12 mouse cellular contexts compared by ENCODE assay signal in genomic region chr16:48126797-48127196, GRCm38 (mm10).
DNase-seq lines count a peak whose midpoint lies in the region; ATAC-seq lines count a peak whose summit lies in the region.
"Had no signal": no experiment of that assay in that cellular context is flagged by ENCODE, and none has a peak within 500 bp of the region (broad histone marks: within the 10 kb centered on the region; RNA-seq: fewer than 3 reads in every experiment).

No protein-coding gene starts in this region.

- DNase-seq in frontal cortex, adult 2 months (ENCODE audit: extremely low spot score in 1 of 2, low spot score in 1 of 2): peak; percentile 1 to 10
- DNase-seq in frontal cortex, postnatal 14 days (ENCODE audit: low spot score in 2 of 2): no peak
- DNase-seq in midbrain, embryonic 11.5 days (ENCODE audit: low spot score, missing footprints): no peak
- DNase-seq in adrenal gland, postnatal 14 days: peak; percentile 22
- peak; percentile 6 to 32 for DNase-seq in lung, postnatal 4 days
- no peak for DNase-seq in embryo, embryonic 10 days (ENCODE audit: low spot score)
- DNase-seq in thymus, adult 18-20 months: no peak
- DNase-seq: kidney, adult 8-10 months; liver, embryonic 13.5 days; thymus, postnatal 14 days had no signal

- no peaks in the 10 kb centered on the region for H3K4me1 ChIP-seq in midbrain, embryonic 16.5 days (ENCODE audit: control insufficient read depth, insufficient read depth, low read length)
- no peaks in the 10 kb centered on the region for H3K4me1 ChIP-seq in midbrain, embryonic 11.5 days (ENCODE audit: control insufficient read depth, insufficient read depth, low read length)
- H3K4me1 ChIP-seq: liver, embryonic 13.5 days had no signal

- H3K9me3 ChIP-seq in midbrain, embryonic 16.5 days (replicated peaks; ENCODE audit: control insufficient read depth, low read length, poor library complexity, severe bottlenecking): no peaks in the 10 kb centered on the region
- no peaks in the 10 kb centered on the region for H3K9me3 ChIP-seq in midbrain, embryonic 11.5 days (ENCODE audit: control insufficient read depth, low read length)
- H3K9me3 ChIP-seq: liver, embryonic 13.5 days had no signal

- 77% methylated on average over 6 of the region's 6 CpGs for WGBS in midbrain, embryonic 16.5 days
- 89% methylated on average over 6 of the region's 6 CpGs for WGBS in midbrain, embryonic 11.5 days

- no peak overlapping the region for H3K27ac ChIP-seq in midbrain, embryonic 16.5 days (ENCODE audit: low read length)
- H3K27ac ChIP-seq in midbrain, embryonic 11.5 days (ENCODE audit: low read depth, low read length): no peak overlapping the region
- H3K27ac ChIP-seq: liver, embryonic 13.5 days had no signal

- no peak overlapping the region for H3K4me3 ChIP-seq in midbrain, embryonic 16.5 days (ENCODE audit: low read depth, low read length)
- H3K4me3 ChIP-seq in midbrain, embryonic 11.5 days (ENCODE audit: low read depth, low read length): no peak overlapping the region
- H3K4me3 ChIP-seq: liver, embryonic 13.5 days had no signal

- no peak overlapping the region for H3K9ac ChIP-seq in midbrain, embryonic 16.5 days (ENCODE audit: low read depth, low read length)
- no peak overlapping the region for H3K9ac ChIP-seq in midbrain, embryonic 11.5 days (ENCODE audit: low read length)
- H3K9ac ChIP-seq: liver, embryonic 13.5 days had no signal

- H3K36me3 ChIP-seq in midbrain, embryonic 16.5 days (ENCODE audit: control insufficient read depth, insufficient read depth, low read length): no peaks in the 10 kb centered on the region
- no peaks in the 10 kb centered on the region for H3K36me3 ChIP-seq in midbrain, embryonic 11.5 days (ENCODE audit: control insufficient read depth, insufficient read depth, low read length)
- H3K36me3 ChIP-seq: liver, embryonic 13.5 days had no signal

- no peak overlapping the region for H3K4me2 ChIP-seq in midbrain, embryonic 16.5 days (ENCODE audit: low read length)
- no peak overlapping the region for H3K4me2 ChIP-seq in midbrain, embryonic 11.5 days
- H3K4me2 ChIP-seq: liver, embryonic 13.5 days had no signal

- no peaks in the 10 kb centered on the region for H3K27me3 ChIP-seq in midbrain, embryonic 16.5 days (ENCODE audit: control insufficient read depth, insufficient read depth, low read depth, low read length)
- H3K27me3 ChIP-seq in midbrain, embryonic 11.5 days (ENCODE audit: control insufficient read depth, insufficient read depth, low read length): no peaks in the 10 kb centered on the region
- H3K27me3 ChIP-seq: liver, embryonic 13.5 days had no signal

- 0 out of 2 replicates have a peak, but pooled peaks have one; percentile 45 for ATAC-seq in midbrain, embryonic 16.5 days
- no peak for ATAC-seq in midbrain, embryonic 11.5 days (ENCODE audit: low FRiP score)
- ATAC-seq: CD4-positive, CD25-positive, alpha-beta regulatory T cell, adult 4 months had no signal

Comparison
In these comparisons a context has a peak if more than half of its experiments do, and no peak if none do; other contexts are left out.
1. DNase-seq: peak in frontal cortex, adult 2 months (2 of 2), adrenal gland, postnatal 14 days (single experiment) and lung, postnatal 4 days (2 of 2); none in frontal cortex, postnatal 14 days (0 of 2), midbrain, embryonic 11.5 days (single experiment), embryo, embryonic 10 days (single experiment) and thymus, adult 18-20 months (0 of 2).